Mouse (Mus musculus) liver, postnatal 0 days (tissue): ENCODE measurements at regions not wholly inside any gene's neighbourhood (a gene's known extent, or its start where the extent isn't known, plus 50 kb on each side); places are given as distances from the start of the nearest gene placed in this dataset.

ENCODE experiments used
- CTCF ChIP-seq: sonication (generic); IDR thresholded peaks from 2 replicates; pipeline ENCODE4 v1.5.1; 2016; ENCODE audit warnings: antibody characterized with exemption, low read depth
- EP300 ChIP-seq: IDR thresholded peaks from 2 replicates; pipeline ENCODE4 v1.6.1; 2016; ENCODE audit warnings: antibody characterized with exemption, low read depth, mild to moderate bottlenecking

DNA sequence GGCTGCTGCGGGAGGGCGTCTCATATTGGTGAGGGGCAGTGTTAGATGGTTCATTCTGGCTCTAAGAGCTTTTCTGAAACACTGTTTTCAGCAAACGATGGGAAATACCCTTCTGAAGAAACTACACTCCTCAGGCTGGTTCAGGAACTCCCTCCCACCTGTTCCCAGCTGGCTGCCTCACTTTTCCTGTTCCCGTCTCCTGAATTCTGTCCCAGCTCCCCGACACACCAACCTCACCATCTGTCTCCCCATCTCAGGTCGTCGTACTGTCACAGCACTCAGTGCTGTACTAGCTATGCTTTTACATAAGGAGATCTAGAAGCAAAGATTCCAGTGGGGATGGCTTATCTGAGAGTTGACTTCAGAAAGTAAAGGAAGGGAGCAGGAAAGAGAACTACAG, 309.2 kb upstream of the Chd6 start:
- TF ChIP-seq CTCF (no peak), EP300 (no peak)
